ENCODE assay signal across 17 mouse cellular contexts in the genomic region with DNA sequence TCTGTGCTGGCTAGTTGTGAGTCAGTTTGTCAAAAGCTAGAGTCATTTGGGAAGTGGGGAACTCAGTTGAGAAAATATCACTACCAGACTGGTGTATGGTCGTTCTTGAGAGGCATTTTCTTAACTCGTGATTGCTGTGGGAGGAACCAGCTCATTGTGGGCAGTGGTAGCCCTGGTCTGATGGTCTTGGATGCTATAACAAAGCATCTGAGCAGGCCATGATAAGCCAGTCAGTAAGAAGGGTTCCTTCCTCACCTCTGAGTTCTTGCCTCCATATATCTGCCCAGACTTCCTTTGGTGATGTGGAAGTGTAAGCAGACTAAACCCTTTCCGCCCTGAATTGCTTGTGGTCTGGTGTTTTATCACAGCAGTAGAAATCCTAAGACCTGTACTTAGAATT.
"Had no signal": no experiment of that assay in that cellular context is flagged by ENCODE, and none has a peak within 500 bp of the region (broad histone marks: within the 10 kb centered on the region; RNA-seq: fewer than 3 reads in every experiment).

No protein-coding gene starts in this region.

- DNase-seq: kidney, adult 9 months; kidney, postnatal 25 days; layer of hippocampus, adult 9-11 months; left cerebral cortex, postnatal 4 days; liver, postnatal 0 days; lung, embryonic 14.5 days had no signal

- H3K4me1 ChIP-seq: limb, embryonic 15.5 days; midbrain, embryonic 10.5 days; midbrain, embryonic 13.5 days had no signal

- H3K27ac ChIP-seq: kidney, postnatal 0 days; layer of hippocampus, adult 2 months; limb, embryonic 12.5 days; limb, embryonic 15.5 days; liver, embryonic 14.5 days; macrophage; midbrain, embryonic 10.5 days; midbrain, embryonic 13.5 days; stomach, postnatal 0 days had no signal

- H3K27me3 ChIP-seq: limb, embryonic 12.5 days; limb, embryonic 15.5 days; midbrain, embryonic 13.5 days had no signal

- H3K4me3 ChIP-seq: layer of hippocampus, adult 2 months; limb, embryonic 12.5 days; limb, embryonic 15.5 days; midbrain, embryonic 10.5 days; midbrain, embryonic 13.5 days; myocyte had no signal

- ATAC-seq: midbrain, embryonic 13.5 days; midbrain, embryonic 16.5 days had no signal
